Mouse (Mus musculus) lung, embryonic 15.5 days (tissue): ENCODE measurements at regions not wholly inside any gene's neighbourhood (a gene's known extent, or its start where the extent isn't known, plus 50 kb on each side); places are given as distances from the start of the nearest gene placed in this dataset.

ENCODE experiments used
- ATAC-seq: fragments of 200-750 bp; cut with Nextera tagmentation; 2 replicates; pipeline ENCODE4 v1.8.0; 2017; ENCODE audit warnings: moderate number of reproducible peaks, borderline replicate concordance; ENCODE audit not compliant: low FRiP score, low TSS enrichment; ENCODE audit errors: extremely low read depth
- H3K27ac ChIP-seq: fragments of 300-500 bp; sonication (generic); 2 replicates; pipeline ENCODE4 v1.5.1; 2015; ENCODE audit warnings: moderate library complexity, mild to moderate bottlenecking, inconsistent platforms
- H3K27me3 ChIP-seq: fragments of 300-500 bp; sonication (generic); 2 replicates; pipeline ENCODE4 v1.6.1; 2015; ENCODE audit warnings: inconsistent platforms
- H3K36me3 ChIP-seq: fragments of 300-500 bp; sonication (generic); 2 replicates; pipeline ENCODE4 v1.6.1; 2015; ENCODE audit warnings: inconsistent platforms
- H3K4me1 ChIP-seq: fragments of 300-500 bp; sonication (generic); 2 replicates; pipeline ENCODE4 v1.6.1; 2015; ENCODE audit warnings: inconsistent platforms
- H3K4me2 ChIP-seq: fragments of 300-500 bp; sonication (generic); 2 replicates; pipeline ENCODE4 v1.6.1; 2015; ENCODE audit warnings: inconsistent platforms, mild to moderate bottlenecking, moderate library complexity
- H3K4me3 ChIP-seq: fragments of 300-500 bp; sonication (generic); 2 replicates; pipeline ENCODE4 v1.5.1; 2015; ENCODE audit warnings: mild to moderate bottlenecking, inconsistent platforms
- H3K9ac ChIP-seq: fragments of 300-500 bp; sonication (generic); 2 replicates; pipeline ENCODE4 v1.6.1; 2015; ENCODE audit warnings: inconsistent platforms
- H3K9me3 ChIP-seq: fragments of 300-500 bp; sonication (generic); 2 replicates; pipeline ENCODE4 v1.6.1; 2016; ENCODE audit warnings: inconsistent platforms
- WGBS: fragments of 180-500 bp; shearing (Covaris S2); methylation state at CpG from one replicate; pipeline ENCODE4 v1.1.7; 2015; 5-methylcytosine and 5-hydroxymethylcytosine counted together

GRCm38 (mm10) chr19:18200105-18200782, 362.8 kb upstream of the Pcsk5 start:
- no peaks in the 10 kb centered on the region for H3K27me3 ChIP-seq
- H3K4me3 ChIP-seq: no peak overlapping the region
- 62% methylated on average over 4 of the region's 4 CpGs for WGBS
- H3K27ac ChIP-seq: no peak overlapping the region
- H3K9ac ChIP-seq: no peak overlapping the region
- H3K4me1 ChIP-seq: no peaks in the 10 kb centered on the region
- no peak for ATAC-seq
- no peak overlapping the region for H3K4me2 ChIP-seq
- no peaks in the 10 kb centered on the region for H3K9me3 ChIP-seq
- no peaks in the 10 kb centered on the region for H3K36me3 ChIP-seq

GRCm38 (mm10) chr19:18189102-18189742, 351.8 kb upstream of the Pcsk5 start:
- Histone ChIP-seq H3K36me3 (no peaks in the 10 kb centered on the region), H3K4me1 (peaks cover 10% of the 10 kb centered on the region), H3K9me3 (no peaks in the 10 kb centered on the region), H3K4me2 (no peak overlapping the region), H3K27ac (0 out of 2 replicates have a peak overlapping the region, but pooled peaks have one; percentile 10), H3K9ac (no peak overlapping the region), H3K27me3 (no peaks in the 10 kb centered on the region), H3K4me3 (no peak overlapping the region)
- ATAC-seq: no peak
- WGBS: 32% methylated on average over 4 of the region's 4 CpGs

- H3K27me3 ChIP-seq: no peaks in the 10 kb centered on the region
- 0 out of 2 replicates have a peak overlapping the region, but pooled peaks have one; percentile 10 for H3K27ac ChIP-seq
- no peak overlapping the region for H3K4me2 ChIP-seq
- no peaks in the 10 kb centered on the region for H3K9me3 ChIP-seq
- WGBS: 41% methylated on average over 9 of the region's 9 CpGs
- ATAC-seq: no peak
- peaks cover 10% of the 10 kb centered on the region for H3K4me1 ChIP-seq
- H3K9ac ChIP-seq: no peak overlapping the region
- H3K36me3 ChIP-seq: no peaks in the 10 kb centered on the region
- no peak overlapping the region for H3K4me3 ChIP-seq
Measured at GRCm38 (mm10) chr19:18188122-18188866, 350.9 kb upstream of the Pcsk5 start.

GRCm38 (mm10) chr19:18185767-18186554, 348.5 kb upstream of the Pcsk5 start:
- ATAC-seq: peak; percentile 62
- H3K27me3 ChIP-seq: no peaks in the 10 kb centered on the region
- no peak overlapping the region for H3K9ac ChIP-seq
- H3K4me1 ChIP-seq: peaks cover 10% of the 10 kb centered on the region
- no peak overlapping the region for H3K4me2 ChIP-seq
- H3K4me3 ChIP-seq: no peak overlapping the region
- WGBS: 50% methylated on average over 1 of the region's 1 CpGs
- H3K36me3 ChIP-seq: no peaks in the 10 kb centered on the region
- H3K27ac ChIP-seq: 0 out of 2 replicates have a peak overlapping the region, but pooled peaks have one; percentile 11
- H3K9me3 ChIP-seq: no peaks in the 10 kb centered on the region

GRCm38 (mm10) chr19:18185211-18185610, 347.8 kb upstream of the Pcsk5 start:
- 64% methylated on average over 2 of the region's 2 CpGs for WGBS
- Histone ChIP-seq H3K4me2 (no peak overlapping the region), H3K27ac (no peak overlapping the region), H3K4me1 (peaks cover 10% of the 10 kb centered on the region), H3K9me3 (no peaks in the 10 kb centered on the region), H3K36me3 (no peaks in the 10 kb centered on the region), H3K27me3 (no peaks in the 10 kb centered on the region), H3K9ac (no peak overlapping the region), H3K4me3 (no peak overlapping the region)
- ATAC-seq: no peak

GRCm38 (mm10) chr19:18176200-18176599, 338.8 kb upstream of the Pcsk5 start:
- no peak for ATAC-seq

GRCm38 (mm10) chr19:18146494-18146893, 309.1 kb upstream of the Pcsk5 start:
- H3K9ac ChIP-seq: no peak overlapping the region
- no peaks in the 10 kb centered on the region for H3K36me3 ChIP-seq
- no peaks in the 10 kb centered on the region for H3K9me3 ChIP-seq
- H3K4me1 ChIP-seq: no peaks in the 10 kb centered on the region
- H3K27ac ChIP-seq: no peak overlapping the region
- no peaks in the 10 kb centered on the region for H3K27me3 ChIP-seq
- no peak overlapping the region for H3K4me2 ChIP-seq
- ATAC-seq: no peak
- no peak overlapping the region for H3K4me3 ChIP-seq
- 74% methylated on average over 3 of the region's 3 CpGs for WGBS

More at GRCm38 (mm10) chr19:18176200-18176599, 338.8 kb upstream of the Pcsk5 start:
- Histone ChIP-seq H3K9ac (no peak overlapping the region), H3K4me2 (no peak overlapping the region), H3K4me1 (no peaks in the 10 kb centered on the region), H3K27ac (no peak overlapping the region), H3K36me3 (no peaks in the 10 kb centered on the region), H3K27me3 (no peaks in the 10 kb centered on the region), H3K9me3 (no peaks in the 10 kb centered on the region), H3K4me3 (no peak overlapping the region)
- WGBS: 62% methylated on average over 3 of the region's 3 CpGs

GRCm38 (mm10) chr19:18130936-18131335, 293.5 kb upstream of the Pcsk5 start:
- Histone ChIP-seq H3K4me1 (no peaks in the 10 kb centered on the region), H3K27me3 (no peaks in the 10 kb centered on the region), H3K4me3 (no peak overlapping the region), H3K9ac (no peak overlapping the region), H3K27ac (no peak overlapping the region), H3K9me3 (no peaks in the 10 kb centered on the region), H3K36me3 (no peaks in the 10 kb centered on the region), H3K4me2 (no peak overlapping the region)
- no peak for ATAC-seq
- WGBS: 76% methylated on average over 3 of the region's 3 CpGs

- Histone ChIP-seq H3K27ac (no peak overlapping the region), H3K36me3 (no peaks in the 10 kb centered on the region), H3K4me3 (no peak overlapping the region), H3K9me3 (no peaks in the 10 kb centered on the region), H3K4me2 (no peak overlapping the region), H3K27me3 (no peaks in the 10 kb centered on the region), H3K4me1 (no peaks in the 10 kb centered on the region), H3K9ac (no peak overlapping the region)
- 62% methylated on average over 2 of the region's 2 CpGs for WGBS
- no peak for ATAC-seq
Measured at GRCm38 (mm10) chr19:18128786-18129185, 291.4 kb upstream of the Pcsk5 start.

- ATAC-seq: no peak
- Histone ChIP-seq H3K27ac (no peak overlapping the region), H3K4me2 (no peak overlapping the region), H3K4me3 (no peak overlapping the region), H3K9ac (no peak overlapping the region), H3K9me3 (no peaks in the 10 kb centered on the region), H3K4me1 (no peaks in the 10 kb centered on the region), H3K36me3 (no peaks in the 10 kb centered on the region), H3K27me3 (no peaks in the 10 kb centered on the region)
- 61% methylated on average over 6 of the region's 6 CpGs for WGBS
Measured at GRCm38 (mm10) chr19:18106236-18106635, 268.8 kb upstream of the Pcsk5 start.

- no peak for ATAC-seq
- no peaks in the 10 kb centered on the region for H3K36me3 ChIP-seq
- H3K4me1 ChIP-seq: no peaks in the 10 kb centered on the region
- H3K4me2 ChIP-seq: no peak overlapping the region
- WGBS: 90% methylated on average over 2 of the region's 2 CpGs
- H3K27me3 ChIP-seq: no peaks in the 10 kb centered on the region
- no peak overlapping the region for H3K27ac ChIP-seq
- no peak overlapping the region for H3K9ac ChIP-seq
- no peaks in the 10 kb centered on the region for H3K9me3 ChIP-seq
- H3K4me3 ChIP-seq: no peak overlapping the region
Measured at GRCm38 (mm10) chr19:18104590-18104989, 267.2 kb upstream of the Pcsk5 start.
